17 mouse cellular contexts compared by ENCODE assay signal in the genomic region with DNA sequence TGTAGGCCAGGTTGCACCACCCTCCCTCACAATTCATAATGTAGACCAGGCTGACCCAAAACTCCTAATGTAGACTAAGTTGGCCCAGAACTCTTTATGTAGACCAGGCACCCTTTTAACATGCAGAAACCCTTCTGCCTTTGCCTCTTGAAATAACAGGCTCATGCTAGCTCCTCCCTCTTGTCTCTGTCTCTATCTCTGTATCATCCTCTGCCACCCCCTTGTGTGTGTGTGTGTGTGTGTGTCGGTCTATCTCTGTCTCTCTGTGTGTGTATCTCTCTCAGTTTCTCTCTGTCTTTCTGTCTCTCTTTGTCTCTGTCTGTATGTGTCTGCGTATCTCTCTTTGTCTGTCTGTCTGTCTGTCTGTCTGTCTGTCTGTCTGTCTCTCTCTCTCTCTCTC. TPM values are rescaled to one million over a fixed set of nuclear protein-coding genes. Genes with fewer than 3 reads are reported as not detected.
"Had no signal": no experiment of that assay in that cellular context is flagged by ENCODE, and none has a peak within 500 bp of the region (broad histone marks: within the 10 kb centered on the region; RNA-seq: fewer than 3 reads in every experiment).

No protein-coding gene starts in this region.

- H3K4me2 ChIP-seq: midbrain, embryonic 12.5 days had no signal

- ATAC-seq: lung, postnatal 0 days had no signal

- H3K27me3 ChIP-seq: limb, embryonic 13.5 days had no signal

- H3K27ac ChIP-seq: kidney, postnatal 0 days; limb, embryonic 13.5 days; liver, embryonic 14.5 days; midbrain, embryonic 12.5 days had no signal

- H3K4me3 ChIP-seq: limb, embryonic 13.5 days; megakaryocyte, embryonic 14.5 days; midbrain, embryonic 12.5 days had no signal

- H3K36me3 ChIP-seq: limb, embryonic 13.5 days; midbrain, embryonic 12.5 days had no signal

- H3K9me3 ChIP-seq: limb, embryonic 13.5 days; megakaryocyte, embryonic 14.5 days; midbrain, embryonic 12.5 days had no signal

- DNase-seq: kidney, adult 9 months; kidney, postnatal 36 days; lung, adult 2 months; lung, postnatal 4 days; right cerebral cortex, postnatal 25 days; thymus, postnatal 36 days had no signal

- H3K9ac ChIP-seq: limb, embryonic 13.5 days; liver, embryonic 14.5 days; midbrain, embryonic 12.5 days had no signal

RNA-seq across cellular contexts. Expression of gene Otos, which starts 51.5 kb away (rescaled TPM):
- total RNA-seq: left cerebral cortex, adult 18-20 months; left cerebral cortex, postnatal 10 days; left cerebral cortex, postnatal 4 days; liver, adult 2 months; midbrain, postnatal 0 days had no signal
- polyA plus RNA-seq: limb, embryonic 13.5 days; liver, adult 2 months; lung, adult 2 months; midbrain, embryonic 12.5 days had no signal
